ENCODE assay signal across 8 mouse cellular contexts in the genomic region with DNA sequence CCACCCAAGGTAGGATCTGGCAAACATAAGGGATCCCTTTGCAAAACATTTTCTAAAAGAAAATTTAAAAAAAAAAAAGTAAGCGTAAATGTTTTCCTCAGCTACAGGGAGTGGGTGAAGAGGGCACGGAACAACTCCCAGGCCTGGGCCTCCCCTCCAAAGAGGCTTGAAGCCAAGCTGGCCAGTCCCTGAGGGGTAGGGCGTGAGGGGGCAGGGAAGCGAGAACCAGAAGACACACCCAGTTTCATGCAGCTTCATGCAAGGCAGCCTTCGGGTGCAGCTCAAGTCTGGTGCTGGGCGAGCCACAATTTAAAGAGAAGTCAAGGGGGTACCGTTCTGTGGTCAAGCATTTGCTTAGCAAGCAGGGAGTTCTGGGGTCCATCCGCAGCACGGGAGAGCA. TPM values are rescaled to one million over a fixed set of nuclear protein-coding genes. Genes with fewer than 3 reads are reported as not detected.
DNase-seq lines count a peak whose midpoint lies in the region; ATAC-seq and TF ChIP-seq lines count a peak whose summit lies in the region.

No protein-coding gene starts in this region.

- ATAC-seq in liver, postnatal 0 days = no peak
- ATAC-seq in midbrain, embryonic 15.5 days (replicated peaks) = no peak

- DNase-seq in urinary bladder, adult 2 months (ENCODE audit: low spot score) = peak; percentile 46
- DNase-seq in urinary bladder, postnatal 25 days (ENCODE audit: low spot score) = no peak
- peak; percentile 75 for DNase-seq in gastrocnemius, postnatal 25 days
- peak; percentile 68 for DNase-seq in heart, postnatal 4 days
- DNase-seq in testis, postnatal 10 days (ENCODE audit: low spot score) = peak; percentile 68
- DNase-seq in frontal cortex, adult 2 months (ENCODE audit: extremely low spot score in 1 of 2, low spot score in 1 of 2) = no peak
- DNase-seq in liver, postnatal 0 days = no peak

- no peak overlapping the region for H3K4me3 ChIP-seq in liver, postnatal 0 days (ENCODE audit: low read depth, low read length)
- H3K4me3 ChIP-seq in midbrain, embryonic 15.5 days = no peak overlapping the region

- no peaks in the 10 kb centered on the region for H3K9me3 ChIP-seq in liver, postnatal 0 days (ENCODE audit: low read length)
- H3K9me3 ChIP-seq in midbrain, embryonic 15.5 days = no peaks in the 10 kb centered on the region

- H3K4me2 ChIP-seq in liver, postnatal 0 days (ENCODE audit: low read depth, low read length) = no peak overlapping the region
- no peak overlapping the region for H3K4me2 ChIP-seq in midbrain, embryonic 15.5 days

- H3K27ac ChIP-seq in liver, postnatal 0 days (ENCODE audit: low read depth) = no peak overlapping the region
- no peak overlapping the region for H3K27ac ChIP-seq in midbrain, embryonic 15.5 days

- no peak for TF ChIP-seq CTCF in liver, postnatal 0 days (IDR thresholded peaks at IDR 0.05; ENCODE audit: low read depth)

- H3K36me3 ChIP-seq in liver, postnatal 0 days (replicated peaks; ENCODE audit: insufficient read depth, low read length) = peaks cover 3% of the 10 kb centered on the region; the same call in 1 of the 2 replicates
- H3K36me3 ChIP-seq in midbrain, embryonic 15.5 days (replicated peaks) = no peaks in the 10 kb centered on the region

- no peak overlapping the region for H3K9ac ChIP-seq in liver, postnatal 0 days (replicated peaks)
- no peak overlapping the region for H3K9ac ChIP-seq in midbrain, embryonic 15.5 days

- 74% methylated on average over 9 of the region's 9 CpGs for WGBS in liver, postnatal 0 days (ENCODE audit: insufficient replicate concordance)
- 84% methylated on average over 9 of the region's 9 CpGs for WGBS in midbrain, embryonic 15.5 days

- peaks cover 15% of the 10 kb centered on the region for H3K4me1 ChIP-seq in liver, postnatal 0 days (ENCODE audit: insufficient read depth)
- peaks cover 13% of the 10 kb centered on the region for H3K4me1 ChIP-seq in midbrain, embryonic 15.5 days

- no peaks in the 10 kb centered on the region for H3K27me3 ChIP-seq in liver, postnatal 0 days (ENCODE audit: insufficient read depth, low read length)
- H3K27me3 ChIP-seq in midbrain, embryonic 15.5 days (replicated peaks) = peaks cover 42% of the 10 kb centered on the region

- TF ChIP-seq EP300 in liver, postnatal 0 days (IDR thresholded peaks at IDR 0.05; ENCODE audit: low read depth) = no peak

RNA-seq across cellular contexts. Expression of a gene that starts 7.0 kb away (rescaled TPM):
- polyA plus RNA-seq in urinary bladder, adult 2 months (2012; rRNA removed) = 284 and 420 TPM in 2 replicates
- total RNA-seq in gastrocnemius, postnatal 25 days (2021) = 100 to 1,000 TPM; 175 to 196 TPM
- 100 to 1,000 TPM; 479 to 498 TPM for total RNA-seq in heart, postnatal 4 days (2021)
- polyA plus RNA-seq in frontal cortex, adult 2 months (2012; rRNA removed) = 20.9 and 21.0 TPM in 2 replicates
- 27.5 and 28.5 TPM in 2 replicates for polyA plus RNA-seq in liver, postnatal 0 days (2015; fragmentation: Nextera tagmentation; extraction: Ambion mirVana)
- polyA plus RNA-seq in midbrain, embryonic 15.5 days (2015; fragmentation: Nextera tagmentation; extraction: Ambion mirVana) = 47.9 and 50.8 TPM in 2 replicates

RNA-seq across cellular contexts. Expression of a gene that starts 24.3 kb away (rescaled TPM):
- 91.2 and 103 TPM in 2 replicates for polyA plus RNA-seq in urinary bladder, adult 2 months (2012; rRNA removed)
- total RNA-seq in gastrocnemius, postnatal 25 days (2021) = 10 to 100 TPM; 32.5 to 49.5 TPM
- 100 to 1,000 TPM; 111 to 115 TPM for total RNA-seq in heart, postnatal 4 days (2021)
- polyA plus RNA-seq in frontal cortex, adult 2 months (2012; rRNA removed) = 49.1 TPM in 2 replicates
- 44.9 and 53.7 TPM in 2 replicates for polyA plus RNA-seq in liver, postnatal 0 days (2015; fragmentation: Nextera tagmentation; extraction: Ambion mirVana)
- polyA plus RNA-seq in midbrain, embryonic 15.5 days (2015; fragmentation: Nextera tagmentation; extraction: Ambion mirVana) = 35.8 and 37.9 TPM in 2 replicates

RNA-seq across cellular contexts. Expression of a gene that starts 45.6 kb away (rescaled TPM):
- polyA plus RNA-seq in urinary bladder, adult 2 months (2012; rRNA removed) = 66.9 and 74.1 TPM in 2 replicates
- total RNA-seq in gastrocnemius, postnatal 25 days (2021) = 10 to 100 TPM; 56.9 to 60.0 TPM
- 100 to 1,000 TPM; 112 to 115 TPM for total RNA-seq in heart, postnatal 4 days (2021)
- polyA plus RNA-seq in frontal cortex, adult 2 months (2012; rRNA removed) = 312 and 317 TPM in 2 replicates
- polyA plus RNA-seq in liver, postnatal 0 days (2015; fragmentation: Nextera tagmentation; extraction: Ambion mirVana) = 25.0 and 29.4 TPM in 2 replicates
- polyA plus RNA-seq in midbrain, embryonic 15.5 days (2015; fragmentation: Nextera tagmentation; extraction: Ambion mirVana) = 136 and 148 TPM in 2 replicates

Comparison
In these comparisons a context has a peak if more than half of its experiments do, and no peak if none do; other contexts are left out.
1. DNase-seq: peak in urinary bladder, adult 2 months (single experiment), gastrocnemius, postnatal 25 days (single experiment), heart, postnatal 4 days (single experiment) and testis, postnatal 10 days (single experiment); none in urinary bladder, postnatal 25 days (single experiment), frontal cortex, adult 2 months (0 of 2) and liver, postnatal 0 days (single experiment).